Mouse (Mus musculus) right cerebral cortex, adult 2 months (tissue): ENCODE results near the gene C1qtnf2.

Experiments
- DNase-seq, 2 experiments: peaks; one replicate each; pipeline ENCODE4 v3.0.0; 2021 to 2022; ENCODE audit warnings: low spot score in 2 of 2

Gene C1qtnf2

GRCm38 (mm10) chr11:43483122-43483792 is 9.2 kb downstream of the C1qtnf2 start:
- no peak for DNase-seq

- DNase-seq, result no peak
Observed at GRCm38 (mm10) chr11:43484057-43484456, 10.0 kb downstream of the C1qtnf2 start.

GRCm38 (mm10) chr11:43484652-43485051 is 10.6 kb downstream of the C1qtnf2 start:
- no peak for DNase-seq

GRCm38 (mm10) chr11:43485855-43486254 is 11.8 kb downstream of the C1qtnf2 start:
- DNase-seq, result no peak

- peak; percentile 81 for DNase-seq
Observed at GRCm38 (mm10) chr11:43492663-43493062, 18.6 kb downstream of the C1qtnf2 start.

- peak; percentile 73 to 85 for DNase-seq
Observed at GRCm38 (mm10) chr11:43493815-43494409, 19.8 kb downstream of the C1qtnf2 start.

- DNase-seq, result no peak
Observed at GRCm38 (mm10) chr11:43495037-43495436, 21.0 kb downstream of the C1qtnf2 start.

GRCm38 (mm10) chr11:43495532-43495931 is 21.5 kb downstream of the C1qtnf2 start:
- DNase-seq, result peak; percentile 57 to 72

GRCm38 (mm10) chr11:43501256-43501655 is 27.2 kb downstream of the C1qtnf2 start:
- DNase-seq, result no peak

- DNase-seq, result no peak
Observed at GRCm38 (mm10) chr11:43505188-43505587, 31.1 kb downstream of the C1qtnf2 start.

- peak in 1 of 2 experiments; percentile 13 for DNase-seq
Observed at GRCm38 (mm10) chr11:43507976-43508375, 33.9 kb downstream of the C1qtnf2 start.

- no peak for DNase-seq
Observed at GRCm38 (mm10) chr11:43509878-43510277, 35.8 kb downstream of the C1qtnf2 start.

- no peak for DNase-seq
Observed at GRCm38 (mm10) chr11:43512661-43513190, 38.6 kb downstream of the C1qtnf2 start.

GRCm38 (mm10) chr11:43516344-43517021 is 42.4 kb downstream of the C1qtnf2 start:
- no peak for DNase-seq

GRCm38 (mm10) chr11:43517641-43518040 is 43.6 kb downstream of the C1qtnf2 start:
- no peak for DNase-seq

- DNase-seq, result no peak
Observed at GRCm38 (mm10) chr11:43518086-43518485, 44.0 kb downstream of the C1qtnf2 start.

GRCm38 (mm10) chr11:43518821-43519220 is 44.7 kb downstream of the C1qtnf2 start:
- DNase-seq, result no peak

- no peak for DNase-seq
Observed at GRCm38 (mm10) chr11:43520521-43520920, 46.4 kb downstream of the C1qtnf2 start.

- peak; percentile 50 to 60 for DNase-seq
Observed at GRCm38 (mm10) chr11:43528078-43528682, 54.1 kb downstream of the C1qtnf2 start.

- peak; percentile 15 to 53 for DNase-seq
Observed at GRCm38 (mm10) chr11:43528683-43529499, 54.8 kb downstream of the C1qtnf2 start, which contains the start of gene Ccnjl. Gene Ccnjl, plus strand, starts transcription at chr11:43528784.

GRCm38 (mm10) chr11:43530043-43530442 is 56.0 kb downstream of the C1qtnf2 start:
- DNase-seq, result no peak
